In the genomic region with DNA sequence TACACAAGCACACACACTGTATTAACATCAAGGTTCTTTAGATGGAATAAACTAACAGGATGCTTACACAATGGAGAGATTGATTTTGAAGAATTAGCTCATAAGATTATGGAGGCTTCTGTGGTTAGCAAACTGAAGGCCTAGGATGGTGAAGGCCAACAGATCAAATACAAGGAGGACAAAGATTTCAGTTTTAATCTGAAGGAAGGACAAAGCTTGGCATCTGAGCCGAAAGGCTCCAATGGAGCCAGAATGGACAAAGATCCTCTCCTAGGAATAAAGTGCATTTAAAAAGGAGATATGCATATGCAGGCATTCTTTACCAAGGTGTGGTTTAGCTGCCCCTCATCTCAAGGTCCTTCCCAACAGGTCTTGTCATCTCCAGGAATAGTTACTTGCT, we compare ENCODE assay signal across 30 mouse cellular contexts. TPM values are rescaled to one million over a fixed set of nuclear protein-coding genes. Genes with fewer than 3 reads are reported as not detected.
A peak's percentile ranks its signal among the peaks of the same experiment; 100 is the strongest.
DNase-seq lines count a peak whose midpoint lies in the region; ATAC-seq and TF ChIP-seq lines count a peak whose summit lies in the region.
"Had no signal": no experiment of that assay in that cellular context is flagged by ENCODE, and none has a peak within 500 bp of the region (broad histone marks: within the 10 kb centered on the region; RNA-seq: fewer than 3 reads in every experiment).

No protein-coding gene starts in this region.

- no peak overlapping the region for H3K9ac ChIP-seq in heart, embryonic 12.5 days
- no peak overlapping the region for H3K9ac ChIP-seq in heart, embryonic 15.5 days
- no peak overlapping the region for H3K9ac ChIP-seq in midbrain, embryonic 11.5 days (ENCODE audit: low read length)
- H3K9ac ChIP-seq in midbrain, embryonic 14.5 days (replicated peaks; ENCODE audit: low read length), result no peak overlapping the region
- H3K9ac ChIP-seq: embryonic facial prominence, embryonic 13.5 days; forebrain, embryonic 12.5 days; forebrain, embryonic 15.5 days; hindbrain, embryonic 14.5 days had no signal

- H3K4me2 ChIP-seq in heart, embryonic 12.5 days, result no peak overlapping the region
- no peak overlapping the region for H3K4me2 ChIP-seq in heart, embryonic 15.5 days
- H3K4me2 ChIP-seq in midbrain, embryonic 11.5 days, result no peak overlapping the region
- no peak overlapping the region for H3K4me2 ChIP-seq in midbrain, embryonic 14.5 days (ENCODE audit: low read length)
- H3K4me2 ChIP-seq: embryonic facial prominence, embryonic 13.5 days; forebrain, embryonic 12.5 days; forebrain, embryonic 15.5 days; hindbrain, embryonic 14.5 days had no signal

- H3K27me3 ChIP-seq in heart, embryonic 12.5 days (replicated peaks), result no peaks in the 10 kb centered on the region
- H3K27me3 ChIP-seq in heart, embryonic 15.5 days, result no peaks in the 10 kb centered on the region
- no peaks in the 10 kb centered on the region for H3K27me3 ChIP-seq in midbrain, embryonic 11.5 days (ENCODE audit: control insufficient read depth, insufficient read depth, low read length)
- no peaks in the 10 kb centered on the region for H3K27me3 ChIP-seq in midbrain, embryonic 14.5 days (ENCODE audit: control insufficient read depth, insufficient read depth, low read length)
- H3K27me3 ChIP-seq: embryonic facial prominence, embryonic 13.5 days; forebrain, embryonic 12.5 days; forebrain, embryonic 15.5 days had no signal

- H3K9me3 ChIP-seq in heart, embryonic 12.5 days (replicated peaks), result no peaks in the 10 kb centered on the region
- no peaks in the 10 kb centered on the region for H3K9me3 ChIP-seq in heart, embryonic 15.5 days (replicated peaks)
- H3K9me3 ChIP-seq in midbrain, embryonic 11.5 days (ENCODE audit: control insufficient read depth, low read length), result no peaks in the 10 kb centered on the region
- no peaks in the 10 kb centered on the region for H3K9me3 ChIP-seq in midbrain, embryonic 14.5 days (ENCODE audit: control insufficient read depth, low read length)
- H3K9me3 ChIP-seq: embryonic facial prominence, embryonic 10.5 days; embryonic facial prominence, embryonic 13.5 days; forebrain, embryonic 12.5 days; forebrain, embryonic 15.5 days had no signal

- DNase-seq in gastrocnemius, adult 2 months, result no peak
- no peak for DNase-seq in gastrocnemius, postnatal 36 days
- no peak for DNase-seq in heart, postnatal 10 days
- DNase-seq in heart, adult 18-20 months, result no peak
- peak; percentile 53 for DNase-seq in midbrain, embryonic 11.5 days (ENCODE audit: low spot score, missing footprints)
- DNase-seq in midbrain, embryonic 14.5 days, result no peak
- DNase-seq: adrenal gland, adult 2 months; adrenal gland, postnatal 14 days; cerebellum, adult 11-12 months; cerebellum, adult 8-10 months; cerebellum, postnatal 10 days; cerebellum, postnatal 36 days; embryo, embryonic 11 days; gastrocnemius, postnatal 10 days; heart, postnatal 4 days; kidney, adult 18-20 months; kidney, adult 9 months had no signal

- no peak overlapping the region for H3K4me3 ChIP-seq in gastrocnemius, adult 2 months
- H3K4me3 ChIP-seq in heart, embryonic 12.5 days, result no peak overlapping the region
- no peak overlapping the region for H3K4me3 ChIP-seq in heart, embryonic 15.5 days
- H3K4me3 ChIP-seq in midbrain, embryonic 11.5 days (ENCODE audit: low read depth, low read length), result no peak overlapping the region
- no peak overlapping the region for H3K4me3 ChIP-seq in midbrain, embryonic 14.5 days (replicated peaks; ENCODE audit: low read depth, low read length)
- H3K4me3 ChIP-seq: forebrain, embryonic 12.5 days; heart, adult 2 months had no signal

- no peak for TF ChIP-seq CTCF in gastrocnemius, adult 2 months (IDR thresholded peaks at IDR 0.05)

- ATAC-seq in heart, embryonic 12.5 days (ENCODE audit: insufficient number of reproducible peaks, low FRiP score), result no peak
- ATAC-seq in heart, embryonic 15.5 days (replicated peaks; ENCODE audit: insufficient number of reproducible peaks, insufficient read depth, low FRiP score, low read depth), result no peak
- ATAC-seq in midbrain, embryonic 11.5 days (ENCODE audit: low FRiP score), result no peak
- no peak for ATAC-seq in midbrain, embryonic 14.5 days (ENCODE audit: low FRiP score, low TSS enrichment)
- ATAC-seq: forebrain, embryonic 15.5 days; hindbrain, postnatal 0 days; inflammation-experienced regulatory T-cells, adult 6 months; intestine, embryonic 16.5 days; Patski had no signal

- peaks cover 1% of the 10 kb centered on the region for H3K36me3 ChIP-seq in heart, embryonic 12.5 days
- H3K36me3 ChIP-seq in heart, embryonic 15.5 days, result no peaks in the 10 kb centered on the region; the same call in 1 of the 2 replicates
- H3K36me3 ChIP-seq in midbrain, embryonic 11.5 days (ENCODE audit: control insufficient read depth, insufficient read depth, low read length), result no peaks in the 10 kb centered on the region
- H3K36me3 ChIP-seq in midbrain, embryonic 14.5 days (ENCODE audit: control insufficient read depth, insufficient read depth, low read length), result no peaks in the 10 kb centered on the region
- H3K36me3 ChIP-seq: embryonic facial prominence, embryonic 10.5 days; embryonic facial prominence, embryonic 13.5 days; forebrain, embryonic 12.5 days had no signal

- peak overlapping the region; percentile 99 for H3K27ac ChIP-seq in gastrocnemius, adult 2 months
- 0 out of 2 replicates have a peak overlapping the region, but pooled peaks have one; percentile 95 for H3K27ac ChIP-seq in heart, embryonic 12.5 days (ENCODE audit: poor library complexity, severe bottlenecking)
- H3K27ac ChIP-seq in heart, embryonic 15.5 days, result peak overlapping the region; percentile 99; the same call in 1 of the 2 replicates
- H3K27ac ChIP-seq in midbrain, embryonic 11.5 days (ENCODE audit: low read depth, low read length), result no peak overlapping the region
- no peak overlapping the region for H3K27ac ChIP-seq in midbrain, embryonic 14.5 days (replicated peaks; ENCODE audit: low read depth, low read length)
- H3K27ac ChIP-seq: embryonic facial prominence, embryonic 10.5 days; embryonic facial prominence, embryonic 13.5 days; forebrain, embryonic 12.5 days; forebrain, embryonic 15.5 days; hindbrain, embryonic 14.5 days; hindbrain, postnatal 0 days had no signal

- intact Hi-C loops in gastrocnemius, adult 2 months (cut with DNase I), result loop anchor here (2.0 kb wide), 1 partner anchor 47 kb away; no protein-coding TSS in a partner anchor
- intact Hi-C loops in gastrocnemius, postnatal 36 days (cut with DNase I), result loop anchor here (10.0 kb wide), 1 partner anchor 115 kb away; the partner anchor contains the start of gene Cpeb1
- intact Hi-C loops in heart, postnatal 10 days (cut with DNase I), result loop anchor here (2.0 to 10.0 kb wide), 3 partner anchors 47 to 405 kb away; partner anchors contain the start of gene Rps17

- peaks cover 41% of the 10 kb centered on the region for H3K4me1 ChIP-seq in heart, embryonic 12.5 days (replicated peaks)
- H3K4me1 ChIP-seq in heart, embryonic 15.5 days (replicated peaks), result peaks cover 33% of the 10 kb centered on the region
- H3K4me1 ChIP-seq in midbrain, embryonic 11.5 days (ENCODE audit: control insufficient read depth, insufficient read depth, low read length), result peaks cover 7% of the 10 kb centered on the region; the same call in 1 of the 2 replicates
- peaks cover 17% of the 10 kb centered on the region for H3K4me1 ChIP-seq in midbrain, embryonic 14.5 days (ENCODE audit: control insufficient read depth, insufficient read depth, low read length)

- WGBS in heart, embryonic 12.5 days, result 89% methylated on average over 1 of the region's 1 CpGs
- WGBS in heart, embryonic 15.5 days, result 97% methylated on average over 1 of the region's 1 CpGs
- WGBS in midbrain, embryonic 11.5 days, result 89% methylated on average over 1 of the region's 1 CpGs
- 90% methylated on average over 1 of the region's 1 CpGs for WGBS in midbrain, embryonic 14.5 days

RNA-seq across cellular contexts. Expression of gene Whamm, which starts 1.2 kb away (rescaled TPM):
- total RNA-seq in gastrocnemius, adult 2 months (2021), result 10 to 100 TPM in 1 of 2 experiments, 1 to 10 TPM in 1; 6.9 to 11.2 TPM
- total RNA-seq in gastrocnemius, postnatal 36 days (2021), result 1 to 10 TPM; 7.1 to 7.7 TPM
- 6.9 and 7.6 TPM in 2 replicates for polyA plus RNA-seq in heart, embryonic 12.5 days (2016; fragmentation: Nextera tagmentation; extraction: Ambion mirVana)
- total RNA-seq in heart, postnatal 10 days (2021), result 1 to 10 TPM; 8.1 to 9.2 TPM
- polyA plus RNA-seq in heart, embryonic 15.5 days (2015; fragmentation: Nextera tagmentation; extraction: Ambion mirVana), result 4.6 and 4.9 TPM in 2 replicates
- 1 to 10 TPM; 7.3 to 9.1 TPM for total RNA-seq in heart, adult 18-20 months (2021)
- polyA plus RNA-seq in midbrain, embryonic 11.5 days (2014; fragmentation: Nextera tagmentation; extraction: Ambion mirVana), result 4.2 and 5.7 TPM in 2 replicates
- 9.9 and 10.1 TPM in 2 replicates for polyA plus RNA-seq in midbrain, embryonic 14.5 days (2014; fragmentation: Nextera tagmentation; extraction: Ambion mirVana)

RNA-seq across cellular contexts. Expression of gene Fsd2, which starts 3.1 kb away (rescaled TPM):
- total RNA-seq in gastrocnemius, adult 2 months (2021), result 100 to 1,000 TPM; 311 to 349 TPM
- 100 to 1,000 TPM; 283 to 325 TPM for total RNA-seq in gastrocnemius, postnatal 36 days (2021)
- 65.0 and 65.8 TPM in 2 replicates for polyA plus RNA-seq in heart, embryonic 12.5 days (2016; fragmentation: Nextera tagmentation; extraction: Ambion mirVana)
- total RNA-seq in heart, postnatal 10 days (2021), result 100 to 1,000 TPM; 214 to 226 TPM
- polyA plus RNA-seq in heart, embryonic 15.5 days (2015; fragmentation: Nextera tagmentation; extraction: Ambion mirVana), result 66.9 and 70.2 TPM in 2 replicates
- 100 to 1,000 TPM; 322 to 355 TPM for total RNA-seq in heart, adult 18-20 months (2021)
- 0.08 and 0.22 TPM in 2 replicates for polyA plus RNA-seq in midbrain, embryonic 11.5 days (2014; fragmentation: Nextera tagmentation; extraction: Ambion mirVana)
- polyA plus RNA-seq in midbrain, embryonic 14.5 days (2014; fragmentation: Nextera tagmentation; extraction: Ambion mirVana), result 0.07 and 0.20 TPM in 2 replicates
- polyA plus RNA-seq: embryonic facial prominence, embryonic 10.5 days; erythroblast, embryonic 14.5 days; Patski had no signal

Comparison
In these comparisons a context has a peak if more than half of its experiments do, and no peak if none do; other contexts are left out.
1. H3K27ac ChIP-seq: peak in gastrocnemius, adult 2 months (single experiment), heart, embryonic 12.5 days (single experiment) and heart, embryonic 15.5 days (single experiment); none in midbrain, embryonic 11.5 days (single experiment) and midbrain, embryonic 14.5 days (single experiment).